Mouse (Mus musculus): ENCODE results near the gene Mbd4. TPM values are rescaled to one million over a fixed set of nuclear protein-coding genes. Genes with fewer than 3 reads are reported as not detected.
"Not testable (repeated sequence)": the region's sequence is repeated elsewhere in the genome, so short reads cannot be mapped to it uniquely, and the experiment has no call there.

Mbd4 gene
- polyA plus RNA-seq, 1 experiment from 2014 or later, result 8.0 TPM

GRCm38 (mm10) chr6:115888296-115888695 is 35.1 kb upstream of the Mbd4 start:
- H3K27me3 ChIP-seq, result no peaks in the 10 kb centered on the region
- H3K4me1 ChIP-seq (replicated peaks), result peaks cover 7% of the 10 kb centered on the region
- H3K9ac ChIP-seq, result no peak overlapping the region
- H3K4me3 ChIP-seq (replicated peaks), result no peak overlapping the region
- no peak overlapping the region for H3K27ac ChIP-seq (replicated peaks)
- 78% methylated on average over 3 of the region's 3 CpGs for WGBS (ENCODE audit: insufficient replicate concordance)
- 0 out of 2 replicates have a peak, but pooled peaks cover 3% of the 10 kb centered on the region for H3K36me3 ChIP-seq (replicated peaks)
- H3K4me2 ChIP-seq, result no peak overlapping the region
- no peaks in the 10 kb centered on the region for H3K9me3 ChIP-seq (replicated peaks)
- ATAC-seq (ENCODE audit: insufficient read depth), result no peak

DNA sequence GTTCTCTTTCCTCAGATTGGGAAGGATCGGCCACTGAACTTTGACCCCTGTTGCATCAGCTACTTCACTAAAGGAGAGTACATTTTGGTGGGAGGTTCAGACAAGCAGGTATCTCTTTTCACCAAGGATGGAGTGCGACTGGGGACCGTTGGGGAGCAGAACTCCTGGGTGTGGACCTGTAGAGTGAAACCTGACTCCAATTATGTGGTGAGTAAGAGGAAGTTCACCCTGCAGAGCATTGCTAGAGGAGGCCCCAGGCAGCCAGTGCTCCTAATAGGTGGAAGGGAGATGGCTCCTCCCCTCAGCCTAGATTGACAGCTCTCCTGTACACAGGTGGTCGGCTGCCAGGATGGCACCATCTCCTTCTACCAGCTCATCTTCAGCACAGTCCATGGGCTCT is 33.7 kb upstream of the Mbd4 start:
- peaks cover 7% of the 10 kb centered on the region for H3K4me1 ChIP-seq (replicated peaks)
- no peaks in the 10 kb centered on the region for H3K9me3 ChIP-seq (replicated peaks)
- H3K4me3 ChIP-seq (replicated peaks), result no peak overlapping the region
- 0 out of 2 replicates have a peak, but pooled peaks have one; percentile 18 for ATAC-seq (ENCODE audit: insufficient read depth)
- no peaks in the 10 kb centered on the region for H3K27me3 ChIP-seq
- no peak overlapping the region for H3K9ac ChIP-seq
- H3K27ac ChIP-seq (replicated peaks), result no peak overlapping the region
- H3K36me3 ChIP-seq (replicated peaks), result 0 out of 2 replicates have a peak, but pooled peaks cover 3% of the 10 kb centered on the region
- 29% methylated on average over 4 of the region's 4 CpGs for WGBS (ENCODE audit: insufficient replicate concordance)
- H3K4me2 ChIP-seq, result no peak overlapping the region

GRCm38 (mm10) chr6:115884018-115884417 is 30.8 kb upstream of the Mbd4 start:
- Histone ChIP-seq H3K27ac (replicated peaks) (no peak overlapping the region), H3K27me3 (no peaks in the 10 kb centered on the region), H3K36me3 (replicated peaks) (0 out of 2 replicates have a peak, but pooled peaks cover 3% of the 10 kb centered on the region), H3K4me2 (no peak overlapping the region), H3K4me3 (replicated peaks) (no peak overlapping the region), H3K4me1 (replicated peaks) (peaks cover 7% of the 10 kb centered on the region), H3K9ac (no peak overlapping the region), H3K9me3 (replicated peaks) (no peaks in the 10 kb centered on the region)
- peak; percentile 22 for ATAC-seq (ENCODE audit: insufficient read depth)

DNA sequence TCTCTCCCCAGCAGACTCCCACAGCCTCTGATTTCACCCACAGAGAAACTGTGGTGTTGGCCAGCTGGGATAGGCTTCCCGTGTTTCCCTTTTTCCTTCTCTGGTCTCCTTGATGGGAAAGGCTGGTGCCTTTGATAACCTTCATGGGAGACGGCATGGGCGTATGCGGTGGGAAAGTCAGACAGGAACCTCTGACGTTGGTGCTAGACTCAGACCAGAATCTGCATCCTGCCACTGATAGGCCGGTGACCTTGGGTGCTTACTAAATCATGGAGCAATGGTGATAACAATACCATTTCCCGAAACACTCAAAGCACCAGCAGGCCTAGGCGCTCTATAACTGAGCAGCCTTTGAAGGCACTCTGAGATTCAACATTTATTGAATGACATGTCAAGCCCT is 27.6 kb upstream of the Mbd4 start:
- WGBS (ENCODE audit: insufficient replicate concordance), result 45% methylated on average over 8 of the region's 8 CpGs
- peak; percentile 26; the same call in 1 of the 2 replicates for ATAC-seq (ENCODE audit: insufficient read depth)
- no peak overlapping the region for H3K9ac ChIP-seq
- H3K36me3 ChIP-seq (replicated peaks), result no peaks in the 10 kb centered on the region
- H3K27me3 ChIP-seq, result no peaks in the 10 kb centered on the region
- H3K4me3 ChIP-seq (replicated peaks), result no peak overlapping the region
- H3K27ac ChIP-seq (replicated peaks), result no peak overlapping the region
- H3K9me3 ChIP-seq (replicated peaks), result no peaks in the 10 kb centered on the region
- H3K4me1 ChIP-seq (replicated peaks), result no peaks in the 10 kb centered on the region
- no peak overlapping the region for H3K4me2 ChIP-seq

- Histone ChIP-seq H3K9me3 (replicated peaks) (no peaks in the 10 kb centered on the region), H3K27me3 (no peaks in the 10 kb centered on the region), H3K4me1 (replicated peaks) (no peaks in the 10 kb centered on the region), H3K9ac (no peak overlapping the region), H3K4me3 (replicated peaks) (no peak overlapping the region), H3K4me2 (no peak overlapping the region), H3K36me3 (replicated peaks) (no peaks in the 10 kb centered on the region), H3K27ac (replicated peaks) (no peak overlapping the region)
- ATAC-seq (ENCODE audit: insufficient read depth), result no peak
- WGBS (ENCODE audit: insufficient replicate concordance), result 59% methylated on average over 6 of the region's 6 CpGs
Observed at GRCm38 (mm10) chr6:115879736-115880135, 26.6 kb upstream of the Mbd4 start.

DNA sequence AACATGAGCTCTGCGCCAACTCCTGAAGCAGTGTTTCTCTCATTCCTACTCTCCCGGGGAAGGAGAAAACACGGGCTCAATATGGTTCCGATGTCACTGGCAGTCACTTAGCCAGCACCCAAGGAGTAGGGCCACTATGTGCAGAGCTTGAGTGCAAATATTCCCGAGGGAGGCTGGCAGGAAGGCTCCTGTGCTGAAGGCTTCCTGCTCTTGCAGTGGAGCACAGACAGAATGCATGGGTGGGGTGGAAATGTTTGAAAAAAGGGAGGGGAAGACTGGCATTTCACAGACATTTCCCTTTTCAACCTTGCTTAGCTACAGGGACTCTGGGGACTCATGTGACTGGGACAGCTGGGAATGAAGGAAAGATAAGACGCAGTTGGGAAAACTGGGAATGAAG is 25.5 kb upstream of the Mbd4 start:
- H3K36me3 ChIP-seq (replicated peaks), result no peaks in the 10 kb centered on the region
- no peaks in the 10 kb centered on the region for H3K4me1 ChIP-seq (replicated peaks)
- no peak overlapping the region for H3K27ac ChIP-seq (replicated peaks)
- no peaks in the 10 kb centered on the region for H3K9me3 ChIP-seq (replicated peaks)
- no peak overlapping the region for H3K4me3 ChIP-seq (replicated peaks)
- no peak overlapping the region for H3K9ac ChIP-seq
- WGBS (ENCODE audit: insufficient replicate concordance), result 61% methylated on average over 6 of the region's 6 CpGs
- no peaks in the 10 kb centered on the region for H3K27me3 ChIP-seq
- no peak for ATAC-seq (ENCODE audit: insufficient read depth)
- H3K4me2 ChIP-seq, result no peak overlapping the region

- 18% methylated on average over 2 of the region's 2 CpGs for WGBS (ENCODE audit: insufficient replicate concordance)
- ATAC-seq (ENCODE audit: insufficient read depth), result no peak
- H3K9ac ChIP-seq, result no peak overlapping the region
- no peaks in the 10 kb centered on the region for H3K9me3 ChIP-seq (replicated peaks)
- H3K4me1 ChIP-seq (replicated peaks), result no peaks in the 10 kb centered on the region
- no peak overlapping the region for H3K4me2 ChIP-seq
- no peak overlapping the region for H3K4me3 ChIP-seq (replicated peaks)
- no peak overlapping the region for H3K27ac ChIP-seq (replicated peaks)
- no peaks in the 10 kb centered on the region for H3K36me3 ChIP-seq (replicated peaks)
- H3K27me3 ChIP-seq, result no peaks in the 10 kb centered on the region
Observed at GRCm38 (mm10) chr6:115877239-115877638, 24.1 kb upstream of the Mbd4 start.

GRCm38 (mm10) chr6:115871318-115871717 is 18.1 kb upstream of the Mbd4 start:
- H3K9me3 ChIP-seq (replicated peaks); H3K27me3 ChIP-seq; ATAC-seq (ENCODE audit: insufficient read depth); H3K4me3 ChIP-seq (replicated peaks); H3K4me2 ChIP-seq; H3K27ac ChIP-seq (replicated peaks); H3K9ac ChIP-seq; H3K4me1 ChIP-seq (replicated peaks); H3K36me3 ChIP-seq (replicated peaks): not testable (repeated sequence)
- WGBS (ENCODE audit: insufficient replicate concordance), result no CpG with 5 or more reads among the region's 3 CpGs

GRCm38 (mm10) chr6:115867157-115867556 is 14.0 kb upstream of the Mbd4 start:
- not testable (repeated sequence) for H3K4me2 ChIP-seq; H3K4me3 ChIP-seq (replicated peaks); H3K9ac ChIP-seq; H3K4me1 ChIP-seq (replicated peaks); H3K27me3 ChIP-seq; H3K9me3 ChIP-seq (replicated peaks); H3K27ac ChIP-seq (replicated peaks); ATAC-seq (ENCODE audit: insufficient read depth); H3K36me3 ChIP-seq (replicated peaks)
- no CpG with 5 or more reads among the region's 3 CpGs for WGBS (ENCODE audit: insufficient replicate concordance)

DNA sequence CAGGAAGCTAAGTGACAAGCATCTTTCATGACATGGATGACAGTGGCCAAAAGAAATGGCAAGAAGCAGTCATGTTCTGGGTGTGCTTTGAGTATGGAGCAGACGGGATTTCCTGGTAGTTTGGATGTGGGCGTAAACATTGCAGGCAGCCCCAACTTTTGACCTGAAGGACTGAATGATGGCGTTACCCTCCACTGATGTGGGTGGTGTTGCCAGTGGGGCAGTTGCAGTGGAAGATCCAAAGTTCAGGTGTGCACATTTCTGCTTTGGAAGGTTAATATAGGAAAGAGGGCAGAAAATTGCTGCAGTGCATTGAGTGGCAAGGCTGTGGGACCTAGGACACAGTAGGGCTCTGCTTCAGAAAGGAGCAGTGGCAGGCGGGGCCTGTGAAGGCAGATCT is 12.1 kb upstream of the Mbd4 start:
- H3K27me3 ChIP-seq, result no peaks in the 10 kb centered on the region
- 76% methylated on average over 4 of the region's 4 CpGs for WGBS (ENCODE audit: insufficient replicate concordance)
- H3K4me3 ChIP-seq (replicated peaks), result no peak overlapping the region
- 0 out of 2 replicates have a peak, but pooled peaks cover 5% of the 10 kb centered on the region for H3K4me1 ChIP-seq (replicated peaks)
- no peak overlapping the region for H3K4me2 ChIP-seq
- ATAC-seq (ENCODE audit: insufficient read depth), result no peak
- H3K27ac ChIP-seq (replicated peaks), result no peak overlapping the region
- H3K36me3 ChIP-seq (replicated peaks), result no peaks in the 10 kb centered on the region
- no peak overlapping the region for H3K9ac ChIP-seq
- no peaks in the 10 kb centered on the region for H3K9me3 ChIP-seq (replicated peaks)

GRCm38 (mm10) chr6:115863340-115863841 is 10.2 kb upstream of the Mbd4 start:
- no peak overlapping the region for H3K4me3 ChIP-seq (replicated peaks)
- H3K27me3 ChIP-seq, result no peaks in the 10 kb centered on the region
- H3K9me3 ChIP-seq (replicated peaks), result no peaks in the 10 kb centered on the region
- no peak overlapping the region for H3K4me2 ChIP-seq
- 55% methylated on average over 7 of the region's 7 CpGs for WGBS (ENCODE audit: insufficient replicate concordance)
- H3K27ac ChIP-seq (replicated peaks), result no peak overlapping the region
- no peak for ATAC-seq (ENCODE audit: insufficient read depth)
- H3K9ac ChIP-seq, result no peak overlapping the region
- peaks cover 5% of the 10 kb centered on the region; the same call in 1 of the 2 replicates for H3K4me1 ChIP-seq (replicated peaks)
- H3K36me3 ChIP-seq (replicated peaks), result no peaks in the 10 kb centered on the region

DNA sequence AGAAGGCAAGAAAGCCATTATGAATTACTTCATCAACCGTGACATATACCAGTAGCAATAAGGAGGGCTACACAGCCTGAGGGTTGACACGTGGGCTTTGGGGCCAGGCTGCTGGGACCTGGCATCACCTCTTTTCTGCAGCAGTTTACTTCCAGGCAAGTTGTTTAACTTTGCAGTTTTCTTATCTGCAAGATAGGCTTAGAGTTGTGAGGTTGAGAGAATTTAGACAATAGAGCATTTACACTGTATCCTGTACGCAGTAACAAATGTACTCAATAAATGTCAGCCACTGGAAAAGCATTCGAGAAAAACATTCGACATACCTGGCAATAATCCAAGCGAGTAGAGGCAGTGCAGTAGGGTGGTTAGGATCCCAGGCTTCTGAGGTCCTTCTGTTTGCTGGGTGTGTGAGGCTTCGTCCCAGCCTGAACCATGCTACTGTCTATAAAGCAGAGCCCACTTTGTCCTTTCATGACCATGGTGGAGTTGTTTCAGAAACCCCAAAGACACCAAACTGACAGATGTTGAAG is 6.9 kb upstream of the Mbd4 start:
- no peak overlapping the region for H3K4me2 ChIP-seq
- no peak overlapping the region for H3K9ac ChIP-seq
- H3K4me3 ChIP-seq (replicated peaks), result no peak overlapping the region
- H3K27ac ChIP-seq (replicated peaks), result no peak overlapping the region
- no peaks in the 10 kb centered on the region for H3K27me3 ChIP-seq
- WGBS (ENCODE audit: insufficient replicate concordance), result 57% methylated on average over 7 of the region's 7 CpGs
- no peaks in the 10 kb centered on the region for H3K9me3 ChIP-seq (replicated peaks)
- no peak for ATAC-seq (ENCODE audit: insufficient read depth)
- H3K4me1 ChIP-seq (replicated peaks), result peaks cover 5% of the 10 kb centered on the region; the same call in 1 of the 2 replicates
- H3K36me3 ChIP-seq (replicated peaks), result no peaks in the 10 kb centered on the region

All from liver, embryonic 15.5 days (tissue).